Mouse (Mus musculus) NIH3T3 (cell line): ENCODE results near the gene Arpp21.
"Not testable (repeated sequence)": the region's sequence is repeated elsewhere in the genome, so short reads cannot be mapped to it uniquely, and the experiment has no call there.

ENCODE experiments used
- DNase-seq: peaks from one replicate; pipeline ENCODE4 v3.0.0-alpha.2; 2012; ENCODE audit warnings: low read depth

Gene Arpp21

DNA sequence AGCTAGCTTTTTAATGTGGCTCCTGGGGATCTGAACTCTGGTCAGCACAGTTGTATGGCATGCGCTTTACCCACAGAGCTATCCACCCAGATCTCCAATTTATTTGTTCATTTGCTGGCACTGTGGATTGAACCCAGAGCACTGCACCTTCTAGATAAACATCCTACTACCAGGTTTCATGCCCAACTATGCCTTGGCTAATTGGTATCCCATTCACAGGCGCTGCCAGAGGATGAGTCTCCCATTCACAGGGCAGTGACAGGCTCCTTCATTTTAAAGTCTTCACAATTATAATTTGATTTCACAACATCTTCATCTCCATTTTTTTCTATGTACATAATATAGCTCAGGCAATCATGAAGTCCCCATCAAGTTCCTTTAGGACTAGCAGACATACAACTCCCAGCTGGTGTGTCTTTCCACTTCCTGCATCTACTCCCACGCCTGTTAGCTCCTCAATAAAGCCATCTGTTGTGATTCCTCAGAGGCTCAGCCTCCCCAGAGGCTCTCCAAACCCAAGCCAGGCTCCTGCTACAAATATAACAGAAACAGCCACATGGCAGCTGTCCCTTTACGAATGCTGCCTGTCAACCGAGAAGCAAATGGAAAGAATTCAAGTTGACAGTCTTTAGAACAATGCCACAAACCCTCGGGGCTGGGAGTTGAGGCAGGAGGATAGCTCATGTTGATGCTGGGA is 133.4 kb downstream of the Arpp21 start:
- no peak for DNase-seq

DNA sequence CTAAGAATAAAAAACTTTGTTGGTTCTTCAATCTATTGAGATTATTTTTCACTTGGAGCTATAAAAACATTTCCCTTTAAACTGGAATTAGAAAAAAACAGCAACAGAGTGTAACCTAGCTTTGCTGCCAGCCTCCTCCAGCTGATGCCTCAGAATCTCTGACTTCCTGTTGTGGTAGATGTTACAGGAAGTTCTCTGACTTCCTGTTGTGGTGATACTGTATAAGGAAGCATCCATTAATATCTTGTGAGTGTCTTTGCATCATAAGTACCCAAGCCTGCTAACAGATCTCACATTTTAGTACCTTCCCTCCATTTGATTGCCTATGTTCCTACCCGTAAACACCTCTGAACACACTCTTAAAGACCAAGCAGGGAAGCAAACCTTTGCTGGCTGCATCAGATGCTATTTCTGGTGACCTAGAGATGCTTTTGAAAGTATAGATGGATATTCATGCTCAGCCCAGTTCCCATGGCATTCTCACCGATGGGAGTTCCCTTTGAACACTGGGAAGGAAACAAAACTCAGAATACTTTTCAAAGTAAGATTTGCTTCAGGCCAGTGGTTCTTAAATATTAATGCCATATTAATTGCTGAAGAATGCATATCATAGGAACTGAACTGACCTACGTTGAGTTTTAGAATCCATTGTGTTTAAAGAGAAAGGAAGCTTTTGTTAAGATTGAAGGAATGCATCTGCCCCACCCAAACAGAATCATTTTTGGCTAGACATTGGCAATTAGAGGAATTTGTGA is 134.7 kb downstream of the Arpp21 start:
- no peak for DNase-seq

DNA sequence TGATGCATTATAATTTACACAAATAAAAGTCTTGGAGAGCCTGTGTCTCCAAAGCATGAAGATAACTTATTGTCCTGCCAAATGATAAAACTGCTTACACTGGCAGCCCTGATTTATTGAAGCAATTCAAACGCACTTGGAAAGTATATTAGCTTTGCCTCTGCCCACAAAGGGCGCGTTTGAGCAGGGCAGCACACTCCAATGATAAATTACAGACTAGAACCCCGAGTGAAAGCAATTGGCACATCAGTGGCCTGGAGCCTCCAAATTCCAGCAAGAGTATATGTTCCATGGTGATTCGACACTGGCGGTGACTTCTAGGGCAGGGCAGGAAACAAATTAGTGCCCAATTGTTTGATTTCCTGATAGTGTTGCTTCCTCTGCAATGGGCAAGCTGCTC is 137.5 kb downstream of the Arpp21 start:
- DNase-seq: no peak

DNA sequence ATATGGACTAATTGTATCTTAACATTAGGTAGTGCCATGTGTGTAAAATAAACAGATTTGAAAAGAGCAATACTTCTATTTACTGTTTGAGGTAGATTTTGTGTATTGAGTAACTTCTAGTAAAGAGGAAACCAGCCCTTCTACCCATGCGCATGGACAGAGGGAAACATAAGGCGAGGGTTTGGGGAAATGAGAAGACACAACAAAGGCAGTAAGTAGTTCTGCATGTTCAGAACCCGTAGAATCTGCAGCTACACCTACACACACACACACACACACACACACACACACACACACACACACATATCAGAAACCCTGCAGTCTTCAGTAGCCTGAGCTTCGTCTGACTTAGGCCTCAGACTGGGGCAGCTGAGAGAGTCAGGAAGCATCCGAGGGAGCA is 140.0 kb downstream of the Arpp21 start:
- DNase-seq: no peak

DNA sequence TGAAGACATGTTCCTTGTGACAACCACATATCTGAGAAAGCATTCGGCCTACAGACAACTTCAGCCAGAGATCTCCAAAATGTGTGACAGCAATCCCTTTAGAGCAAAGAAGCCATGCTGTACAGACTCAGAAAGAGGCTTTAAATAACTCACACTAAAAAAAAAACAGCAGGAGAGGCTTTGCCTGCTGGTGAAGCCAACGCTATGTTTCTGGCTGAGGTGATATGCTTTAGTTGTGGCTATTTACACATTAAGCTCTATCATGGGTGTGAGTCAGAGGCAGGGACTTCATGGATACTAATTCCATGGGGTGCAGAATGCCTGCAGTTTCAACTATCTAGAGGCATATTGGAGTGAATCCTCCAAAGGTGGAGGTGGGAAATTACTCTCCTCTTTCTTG is 140.5 kb downstream of the Arpp21 start:
- DNase-seq: no peak

DNA sequence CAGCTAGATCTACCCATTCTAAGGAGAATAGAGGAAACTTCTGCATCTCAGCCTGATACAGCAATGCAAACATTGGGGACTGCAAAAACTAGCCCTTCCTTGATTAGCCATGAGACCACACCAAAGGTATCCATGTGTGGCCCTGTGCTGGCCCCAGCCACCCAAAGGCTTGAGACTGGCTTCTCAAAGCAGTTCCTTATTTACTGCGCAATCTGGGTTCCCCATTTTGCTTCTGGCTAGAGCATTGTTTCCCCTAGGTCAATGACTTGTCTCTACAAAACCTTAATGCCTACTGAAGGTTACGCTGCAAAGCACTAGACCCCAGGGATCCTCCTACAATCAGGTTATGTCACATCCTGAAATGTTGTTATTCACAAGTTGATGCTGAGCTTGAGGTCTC is 156.8 kb downstream of the Arpp21 start:
- DNase-seq: no peak

DNA sequence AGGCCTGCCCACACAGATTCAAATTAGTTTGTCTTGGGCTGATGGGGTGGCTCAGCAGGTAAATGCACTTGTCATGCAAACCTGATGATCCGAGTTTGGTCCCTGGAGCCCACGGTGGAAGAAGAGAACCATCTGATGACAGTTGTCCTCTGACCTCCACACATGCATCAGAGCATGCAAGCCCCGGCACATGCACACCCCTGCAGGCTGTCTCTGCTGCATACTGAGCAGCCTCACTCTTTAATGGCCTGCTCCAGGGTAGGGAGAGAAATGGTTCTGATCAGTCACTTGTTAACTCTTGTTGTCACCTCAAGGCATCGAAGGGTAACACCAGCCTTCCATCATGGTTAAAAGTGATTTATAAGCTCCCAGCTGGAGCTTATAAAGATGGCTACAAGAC is 157.3 kb downstream of the Arpp21 start:
- no peak for DNase-seq

DNA sequence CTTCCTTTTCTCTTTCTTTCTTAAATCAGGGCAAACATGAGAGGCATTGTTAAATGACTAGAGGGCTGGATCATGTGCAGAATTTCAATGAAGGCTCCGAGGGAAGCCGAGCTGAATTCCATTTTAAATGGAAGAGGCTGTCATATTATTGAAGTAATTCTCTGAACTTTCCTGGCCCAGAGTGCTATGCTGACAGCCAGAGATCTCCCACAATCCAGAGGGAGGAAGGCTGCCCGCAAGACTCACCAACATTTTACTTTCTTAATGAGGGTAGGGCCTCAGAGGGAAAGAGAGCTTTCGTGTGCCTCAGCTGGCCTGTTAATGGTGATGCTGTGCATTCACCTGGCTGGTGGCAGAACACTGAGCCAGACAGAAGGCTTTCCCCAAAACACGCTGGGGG is 160.5 kb downstream of the Arpp21 start:
- DNase-seq: no peak

DNA sequence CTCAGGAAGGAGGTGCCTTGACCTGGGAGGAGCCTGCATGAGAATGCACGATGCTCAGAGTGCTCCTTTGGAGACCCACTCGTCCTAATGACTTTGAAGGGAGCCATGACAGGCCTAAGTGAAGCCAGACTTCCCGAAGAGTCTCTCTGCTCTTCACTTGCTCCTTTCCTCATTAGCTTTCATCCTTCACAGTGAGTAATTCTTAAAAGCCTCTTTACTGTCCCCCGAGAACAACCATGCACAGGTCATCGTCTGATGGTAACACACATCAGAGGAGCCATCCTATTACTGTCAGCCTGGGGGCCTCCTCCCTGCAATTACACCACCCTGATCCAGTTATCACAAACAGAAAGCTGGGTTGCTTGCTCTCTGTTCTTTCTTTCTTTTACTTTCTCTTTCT is 160.9 kb downstream of the Arpp21 start:
- DNase-seq: no peak

DNA sequence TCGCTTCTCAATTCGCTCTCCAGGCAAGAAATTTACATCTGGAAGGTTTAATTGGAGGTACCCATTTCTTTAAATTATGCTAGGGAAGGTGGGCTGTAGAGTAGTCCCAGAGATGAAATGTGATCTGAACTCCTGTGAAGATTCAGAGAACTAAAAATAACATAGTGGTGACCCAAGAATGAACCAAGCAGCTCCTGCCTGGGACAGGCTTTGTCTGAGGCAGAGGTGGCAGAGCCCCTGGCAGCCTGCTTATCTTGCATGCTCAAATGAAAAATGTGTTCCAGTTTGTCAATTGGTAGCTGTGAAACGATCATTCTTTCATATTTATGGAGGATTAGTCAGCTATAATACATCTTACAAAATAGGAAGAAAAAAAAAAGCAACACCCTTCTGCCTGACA is 164.4 kb downstream of the Arpp21 start:
- DNase-seq: no peak

DNA sequence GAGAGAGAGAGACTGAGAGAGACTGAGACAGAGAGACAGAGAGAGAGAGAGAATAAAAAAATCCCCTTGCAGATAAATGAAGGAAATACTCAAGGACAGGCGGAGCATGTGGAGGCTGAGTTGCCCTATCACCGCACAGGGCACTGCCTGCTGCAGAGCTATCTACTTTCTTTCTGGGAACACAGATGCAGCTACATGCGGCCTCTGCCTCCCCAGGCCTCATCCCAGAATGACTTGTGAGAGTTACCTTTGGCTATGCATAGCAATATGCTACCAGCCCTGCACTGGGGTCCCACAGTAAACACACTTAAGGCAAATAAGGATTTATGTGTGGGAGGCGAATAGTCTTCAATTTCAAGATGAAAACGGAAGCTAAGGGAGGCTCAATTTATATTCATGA is 164.8 kb downstream of the Arpp21 start:
- DNase-seq: no peak

DNA sequence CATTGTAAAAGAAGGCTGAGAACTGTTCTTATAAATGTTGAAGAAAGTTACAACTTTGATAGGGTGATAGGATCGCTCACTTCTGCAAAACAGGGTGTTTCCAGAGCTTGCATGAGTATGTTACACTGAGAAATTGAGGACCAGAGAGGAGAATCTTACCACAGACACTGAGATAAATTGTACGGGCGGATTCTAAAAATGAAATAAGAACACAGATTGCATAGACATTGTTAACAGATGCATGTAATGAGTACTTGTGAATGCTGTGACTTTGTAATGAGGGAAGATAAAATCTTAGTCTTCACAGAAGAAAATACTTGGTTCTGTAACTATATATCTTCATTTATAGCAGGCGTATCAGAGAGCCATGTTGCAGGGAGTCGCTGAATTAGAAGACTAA is 167.5 kb downstream of the Arpp21 start:
- DNase-seq: no peak

DNA sequence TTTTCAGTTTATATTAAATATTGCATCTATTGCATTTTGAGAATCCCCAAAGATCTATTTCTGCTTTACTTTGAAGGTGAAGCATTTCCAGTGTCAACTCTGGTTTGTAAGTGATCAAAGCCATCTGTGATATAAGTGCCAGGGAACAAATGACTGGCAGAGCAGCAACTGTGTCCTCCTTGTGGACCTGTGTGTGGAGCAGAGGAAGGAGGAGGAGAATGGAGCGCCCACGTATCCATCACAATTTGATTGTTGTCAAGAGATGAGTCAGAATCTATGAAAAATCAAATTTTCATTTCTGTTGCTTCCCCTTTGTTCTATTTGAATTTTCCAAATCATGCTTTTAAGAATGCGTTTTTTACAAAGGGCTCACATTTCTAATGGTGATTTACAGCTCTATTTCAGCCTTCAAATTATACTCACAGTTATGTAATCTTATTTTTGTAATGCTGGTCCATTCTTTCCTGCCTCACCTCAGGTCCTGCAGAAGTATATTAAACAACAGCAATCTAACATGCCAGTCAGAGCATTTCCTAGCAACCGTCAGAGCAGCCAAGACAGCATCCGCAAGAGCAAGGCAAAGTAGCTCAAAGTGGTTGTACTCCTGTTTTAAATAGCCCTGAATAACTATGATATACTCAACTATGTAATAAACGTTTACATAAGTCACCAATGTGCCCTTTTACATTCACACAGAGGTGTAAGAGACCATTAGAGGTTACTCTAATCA is 174.9 kb downstream of the Arpp21 start:
- DNase-seq: no peak

DNA sequence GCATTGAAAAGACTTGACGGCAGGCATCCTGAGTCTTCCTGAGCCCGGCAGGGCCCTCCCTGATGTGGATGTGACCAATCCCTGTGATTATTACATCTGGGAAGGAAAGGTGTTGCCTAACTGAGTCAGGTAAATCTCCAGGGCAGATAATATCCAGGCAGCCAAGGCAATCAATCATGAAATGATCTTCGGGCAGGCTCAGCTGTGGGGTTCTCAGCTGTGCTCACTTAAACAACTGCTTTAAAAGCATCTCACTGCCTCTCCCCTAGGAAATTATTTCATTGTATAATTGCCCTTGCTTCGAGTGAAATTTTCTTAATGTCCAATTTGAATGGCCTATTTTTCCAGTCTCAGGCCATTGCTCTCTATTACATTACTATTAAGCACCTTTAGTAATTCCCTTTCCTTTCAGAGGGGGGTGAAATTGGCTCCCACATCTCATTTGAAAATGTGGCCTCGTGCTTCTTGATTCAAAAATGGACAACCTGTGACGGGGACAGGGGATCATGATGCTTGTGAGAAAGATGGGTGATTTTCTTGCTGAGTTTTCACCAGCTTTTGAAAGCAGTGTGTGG is 180.8 kb downstream of the Arpp21 start:
- DNase-seq: no peak

DNA sequence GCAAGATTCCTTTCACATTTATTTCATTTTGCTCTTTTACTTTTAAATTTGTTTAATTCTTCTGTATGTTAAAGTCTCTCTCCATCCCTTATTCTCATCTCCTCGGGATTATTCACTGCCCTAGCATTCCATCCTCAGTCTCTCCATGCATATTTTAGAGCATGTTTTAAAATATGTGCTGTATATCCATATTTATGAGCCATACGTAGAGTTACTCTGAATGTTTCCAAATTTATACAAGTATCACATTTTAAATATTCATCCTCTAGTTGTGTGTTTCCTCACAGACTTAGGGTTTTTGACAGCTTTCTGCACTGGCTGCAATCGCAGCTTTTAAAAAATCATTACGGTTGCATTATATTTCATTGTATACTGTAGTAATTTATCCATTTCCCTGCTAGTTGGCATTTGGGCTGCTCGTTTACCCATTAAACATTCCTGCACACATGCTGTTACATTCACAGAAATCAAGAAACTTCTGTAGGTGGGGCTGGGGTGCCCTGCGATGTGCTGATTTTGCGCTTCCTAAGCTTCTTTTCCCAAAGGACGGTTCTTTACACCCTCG is 187.8 kb downstream of the Arpp21 start:
- no peak for DNase-seq

DNA sequence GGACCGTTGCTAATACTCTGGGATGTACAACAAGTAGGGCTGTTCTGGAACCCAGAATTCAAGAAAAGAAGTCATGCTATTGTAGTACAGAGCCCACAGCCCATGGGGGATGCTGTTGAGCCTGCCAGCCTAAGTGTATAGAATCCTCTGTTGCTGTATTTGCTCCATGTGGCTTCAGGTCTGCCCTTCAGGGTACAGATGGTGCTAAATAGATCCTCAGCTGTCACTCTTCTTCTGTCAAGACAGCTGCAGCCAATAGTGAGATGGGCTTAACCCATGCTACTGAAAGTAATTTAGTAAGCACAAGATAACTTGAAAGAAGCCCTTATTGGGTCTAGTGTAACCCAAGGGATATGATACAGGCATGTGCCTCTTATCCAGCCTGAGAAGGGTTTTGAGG is 195.2 kb downstream of the Arpp21 start:
- DNase-seq: no peak

DNA sequence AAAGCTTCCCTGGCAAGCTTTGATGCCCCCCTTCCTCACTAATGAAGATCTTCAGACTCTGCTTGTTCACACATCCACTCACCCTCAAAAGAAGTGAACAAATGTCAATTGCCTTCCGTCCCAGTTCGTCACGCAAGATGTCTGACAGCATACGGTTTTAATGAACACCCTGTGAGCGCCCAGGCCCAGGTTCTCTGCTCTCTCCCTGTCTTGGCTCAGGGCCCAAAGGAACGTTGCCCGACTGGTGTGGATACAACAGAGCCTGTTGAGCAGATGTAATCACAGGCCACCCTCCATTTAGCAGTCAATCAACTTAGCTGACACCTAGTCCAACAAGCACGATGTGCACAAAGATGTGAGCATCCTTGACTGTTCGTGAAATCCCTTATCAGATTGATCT is 198.0 kb downstream of the Arpp21 start:
- DNase-seq: no peak

DNA sequence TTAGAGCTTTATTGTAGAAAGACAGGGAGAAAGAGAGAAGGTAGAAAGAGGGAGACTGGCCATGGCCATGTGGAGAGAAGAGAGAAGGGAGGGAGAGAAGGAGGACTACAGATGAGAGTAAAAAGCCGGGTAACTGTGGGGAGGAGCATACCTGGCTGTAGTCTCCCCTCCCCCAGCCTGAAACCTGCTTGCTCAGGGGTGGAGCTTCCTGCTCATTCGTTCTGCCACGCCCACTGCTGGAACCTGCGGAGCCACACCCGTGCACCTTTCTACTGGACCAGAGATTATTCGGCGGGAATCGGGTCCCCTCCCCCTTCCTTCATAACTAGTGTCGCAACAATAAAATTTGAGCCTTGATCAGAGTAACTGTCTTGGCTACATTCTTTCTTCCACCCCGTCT is 201.9 kb downstream of the Arpp21 start:
- not testable (repeated sequence) for DNase-seq

DNA sequence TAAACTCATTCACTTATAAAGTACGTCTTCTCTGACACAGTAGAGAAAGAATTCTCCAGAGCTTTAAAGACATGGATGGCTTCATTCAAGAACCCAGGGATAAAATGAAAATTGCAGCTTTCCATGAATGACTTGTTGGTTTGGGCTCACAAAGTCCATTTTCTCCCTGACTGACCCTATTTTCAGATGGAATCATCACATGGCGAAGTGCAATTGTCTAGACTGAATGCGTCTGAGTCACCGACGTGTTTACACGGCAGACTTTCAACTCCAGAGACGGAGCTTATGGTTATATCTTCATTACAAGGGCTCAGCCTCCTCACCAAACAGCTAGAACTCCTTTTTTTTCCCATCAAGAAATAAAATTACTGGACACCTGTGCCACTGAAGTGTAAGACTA is 203.6 kb downstream of the Arpp21 start:
- DNase-seq: no peak

DNA sequence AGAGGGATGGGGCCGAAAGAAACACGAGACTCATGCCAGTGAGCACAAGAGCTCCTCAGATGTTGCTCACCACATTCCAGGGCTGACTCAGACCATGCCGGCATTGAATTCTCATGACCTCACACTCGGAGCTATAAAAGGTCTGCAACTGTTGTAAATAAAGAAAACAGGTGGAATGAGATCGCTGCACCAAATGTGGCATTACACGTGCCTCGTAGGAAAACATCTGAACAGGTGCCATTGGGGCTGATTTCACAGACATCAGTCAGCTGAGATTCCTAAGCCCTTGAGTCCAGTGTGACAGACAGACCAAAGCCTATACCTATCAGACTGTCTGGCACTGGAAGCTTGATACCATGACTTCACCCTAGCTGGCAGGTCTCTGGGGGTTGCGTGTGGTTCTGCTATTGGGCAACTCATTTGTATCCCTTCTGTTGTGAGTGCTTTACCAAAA is 212.1 kb downstream of the Arpp21 start:
- DNase-seq: no peak

DNA sequence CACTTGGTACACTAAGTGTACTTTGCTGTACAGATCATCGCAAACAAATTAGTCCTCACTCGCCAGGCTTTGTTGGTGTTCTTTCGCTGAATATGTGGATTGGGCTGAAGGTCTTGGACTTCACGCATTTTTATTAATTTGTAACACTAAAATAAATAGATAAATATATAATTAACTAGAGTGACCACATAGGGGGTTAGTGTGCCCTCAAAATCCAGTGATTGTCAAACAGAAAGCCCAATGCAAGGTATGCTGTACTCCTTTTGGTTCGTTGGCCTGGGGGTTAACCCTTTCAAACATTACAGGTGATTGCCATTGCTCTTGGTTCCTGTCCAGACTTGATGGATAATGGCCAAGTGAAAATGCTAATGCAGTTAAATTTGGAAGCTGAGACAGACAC is 212.6 kb downstream of the Arpp21 start:
- DNase-seq: no peak
